Mouse (Mus musculus) ES-CJ7 (cell line): ENCODE results near the gene Tbx20.

Experiments used
- DNase-seq: peaks from one replicate; pipeline ENCODE4 v3.0.0; 2011; ENCODE audit warnings: low read depth, low spot score

Gene Tbx20

DNA sequence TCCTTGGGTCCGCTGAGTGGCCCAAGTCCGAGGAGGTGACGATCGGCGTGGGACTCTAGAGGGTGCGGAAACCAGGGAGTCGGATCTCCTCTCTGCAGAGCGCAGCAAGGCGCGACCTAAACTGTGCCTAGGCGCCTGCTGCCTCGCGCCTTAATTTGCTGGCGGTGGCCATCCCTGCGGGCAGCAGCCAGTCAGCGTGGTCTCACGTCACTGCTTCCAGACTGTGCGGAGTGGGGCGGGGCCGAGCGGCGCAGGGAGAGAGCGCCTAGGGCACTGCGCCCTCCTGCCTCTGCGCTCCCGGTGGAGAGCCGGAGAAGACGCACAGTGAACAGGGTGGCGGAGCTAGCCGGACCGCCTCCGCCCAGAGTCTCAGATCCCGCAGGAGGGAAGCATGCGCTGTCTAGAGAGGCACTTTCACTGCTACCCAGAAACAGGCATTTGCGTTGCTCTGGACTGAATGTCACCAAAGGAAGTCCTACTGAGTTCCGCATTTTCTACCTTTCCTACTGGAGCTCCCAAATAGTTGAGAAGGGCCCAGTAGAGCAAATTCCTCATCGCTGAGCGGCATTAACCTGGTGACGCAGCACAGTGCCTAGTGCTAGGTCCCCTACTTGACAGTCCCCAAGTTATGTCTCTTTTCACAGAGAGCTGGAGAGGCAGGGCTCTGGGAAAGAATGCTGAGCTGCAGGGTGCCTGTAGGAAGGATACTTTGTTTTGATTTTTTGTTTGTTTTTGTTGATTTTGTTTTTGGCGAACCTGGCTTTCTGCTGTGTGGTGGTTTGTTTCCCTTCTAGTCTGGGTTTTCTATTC, at the start of gene Tbx20:
Gene Tbx20 (minus strand): TSS at position 144 of the 810 bp plus-strand sequence.
- peak; percentile 87 for DNase-seq

DNA sequence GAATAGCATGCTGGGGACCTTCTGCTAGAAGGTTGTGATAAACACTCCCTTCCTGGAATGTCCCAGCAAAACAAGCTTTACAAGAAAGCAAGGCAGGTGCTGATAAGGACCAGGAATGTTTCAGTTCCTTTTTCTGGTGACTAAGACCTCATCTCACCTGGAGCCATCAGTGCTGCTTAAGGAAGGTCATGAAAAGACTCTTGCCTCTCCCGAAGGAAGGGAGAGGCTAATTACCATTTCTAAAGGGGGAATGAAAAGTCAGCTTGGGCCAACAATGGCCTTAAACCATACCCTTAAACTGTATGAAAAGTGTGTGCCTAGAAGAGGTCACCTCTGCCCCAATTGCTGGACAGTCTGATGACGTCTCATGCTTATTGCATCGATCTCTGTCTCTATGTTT, 44.4 kb upstream of the Tbx20 start:
- DNase-seq: peak; percentile 89

DNA sequence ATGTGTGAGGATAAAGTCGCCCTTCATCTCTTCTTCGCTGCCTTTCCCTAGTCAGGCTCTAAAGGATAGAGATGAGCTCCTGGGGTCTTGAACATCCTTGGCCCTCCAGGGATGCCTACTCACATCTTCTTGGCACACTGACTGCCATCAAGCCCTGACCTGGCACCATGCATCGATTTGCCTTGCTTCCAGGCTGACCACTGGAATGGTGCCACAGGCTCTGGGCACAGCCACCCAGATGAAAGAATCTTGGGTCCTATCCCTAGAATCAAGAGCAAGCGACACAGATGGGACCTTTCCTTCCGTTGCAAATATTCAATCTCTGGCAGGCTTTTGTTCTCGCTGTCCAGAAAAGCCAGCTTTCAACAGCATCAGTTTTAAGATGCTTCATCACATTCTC, 38.4 kb upstream of the Tbx20 start:
- DNase-seq: no peak

DNA sequence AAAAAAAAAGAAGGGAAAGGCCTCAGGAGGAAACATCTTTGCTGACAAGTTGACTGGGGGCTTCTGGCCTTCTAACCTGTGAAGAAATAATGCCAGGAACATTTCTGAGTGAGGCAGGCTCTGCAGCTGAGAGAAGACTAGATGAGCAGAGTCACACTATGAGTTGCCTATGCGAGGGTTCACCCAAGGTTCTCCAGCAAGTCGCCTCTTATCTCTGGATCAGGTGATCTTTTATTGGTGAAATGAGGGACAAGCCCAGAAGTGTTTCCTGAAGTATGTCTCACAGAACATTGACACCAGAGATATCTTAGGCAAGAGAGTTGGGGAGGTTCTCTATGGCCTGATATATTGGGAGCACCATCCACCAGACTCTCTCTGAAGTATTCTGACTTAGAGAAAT, 18.0 kb upstream of the Tbx20 start:
- DNase-seq: no peak

DNA sequence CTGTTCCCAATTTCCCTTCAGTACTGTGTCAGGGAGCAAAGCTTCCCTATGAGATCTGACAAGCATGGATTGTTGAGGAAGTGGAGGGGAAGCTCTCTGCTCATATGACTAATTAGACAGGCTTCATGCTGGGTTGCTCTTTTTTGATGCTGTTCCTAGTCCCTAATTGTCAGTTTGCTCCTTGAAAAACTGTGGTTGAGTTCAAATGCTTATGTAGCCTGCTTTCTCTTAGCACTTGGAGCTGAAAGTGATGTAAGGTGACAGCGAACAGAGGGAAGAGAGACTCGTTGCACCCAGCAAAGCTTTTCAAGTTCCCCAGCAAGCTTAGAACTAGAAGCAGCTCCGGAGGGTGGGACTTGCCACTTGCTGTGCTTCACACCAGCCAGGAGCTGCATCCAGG, 15.3 kb upstream of the Tbx20 start:
- DNase-seq: no peak

DNA sequence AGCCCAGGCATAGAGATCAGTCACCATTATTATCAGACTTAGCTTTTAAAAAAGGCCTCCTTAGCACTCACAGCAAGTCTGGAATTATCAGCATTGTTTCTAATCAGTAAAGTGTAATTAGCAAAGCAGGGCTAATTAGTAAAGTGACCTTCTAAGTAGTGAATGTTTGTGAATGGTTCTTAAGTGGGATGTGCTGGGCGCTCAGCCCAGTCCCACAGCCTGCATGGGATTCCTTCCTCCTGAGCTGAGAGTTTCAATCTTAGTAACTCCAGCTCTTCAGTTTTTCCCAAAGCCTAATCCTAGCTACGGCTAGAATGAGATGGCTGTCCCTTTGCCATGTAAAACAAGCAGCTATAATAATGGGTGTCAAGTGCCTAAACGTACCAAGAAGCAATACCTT, 8.2 kb upstream of the Tbx20 start:
- no peak for DNase-seq

DNA sequence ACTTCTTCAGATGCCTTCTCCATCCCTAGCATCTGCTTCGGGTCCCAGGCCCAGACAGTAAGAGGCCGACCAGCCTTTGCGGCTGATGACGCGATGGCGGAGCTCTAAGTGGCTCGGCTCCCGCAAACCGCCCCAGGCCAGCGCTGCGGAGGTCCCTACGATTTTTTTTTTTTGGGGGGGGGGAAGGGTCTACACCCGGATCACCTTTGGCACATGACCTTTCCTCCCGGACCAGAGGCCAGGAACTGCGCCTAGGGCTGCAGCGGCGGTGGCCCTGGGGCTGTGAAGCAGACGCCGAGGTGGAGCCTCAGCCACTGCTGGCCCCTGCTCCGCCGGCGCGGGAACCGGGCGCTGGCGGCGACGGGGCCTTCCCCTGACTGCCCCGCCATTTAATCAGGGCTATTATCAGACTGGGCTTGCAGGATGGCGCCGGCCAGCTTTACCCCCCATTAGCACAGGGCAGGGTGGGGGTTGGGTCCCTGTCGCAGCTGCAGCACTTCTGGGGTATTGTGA, 6.9 kb upstream of the Tbx20 start:
- peak; percentile 23 for DNase-seq

DNA sequence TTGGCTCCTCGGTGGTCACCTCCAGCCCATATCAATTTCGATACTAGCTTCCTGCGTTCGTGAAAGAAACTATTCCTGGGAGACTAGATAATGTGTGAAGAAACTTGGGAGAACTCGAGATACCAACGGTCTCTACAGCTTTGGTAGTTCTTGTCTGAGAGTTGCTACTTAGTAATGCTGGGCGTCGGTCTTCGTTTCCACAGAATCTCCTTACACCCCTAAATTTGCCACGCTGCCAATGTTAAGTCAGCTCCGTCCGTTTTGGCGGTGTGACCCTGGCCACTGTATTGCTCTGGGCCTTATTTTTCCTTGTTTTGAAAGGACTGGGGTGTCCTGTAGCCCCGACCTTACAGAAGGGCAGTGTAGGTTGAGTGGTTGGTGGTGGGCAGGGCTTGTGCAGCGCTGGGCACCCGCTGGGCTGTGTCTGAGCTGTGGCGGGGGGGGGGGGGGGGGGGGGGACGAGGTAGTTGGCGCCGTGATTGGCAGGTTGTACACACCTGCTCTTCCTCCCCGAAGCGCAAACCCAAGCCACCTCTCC, 6.4 kb upstream of the Tbx20 start:
- DNase-seq: no peak

DNA sequence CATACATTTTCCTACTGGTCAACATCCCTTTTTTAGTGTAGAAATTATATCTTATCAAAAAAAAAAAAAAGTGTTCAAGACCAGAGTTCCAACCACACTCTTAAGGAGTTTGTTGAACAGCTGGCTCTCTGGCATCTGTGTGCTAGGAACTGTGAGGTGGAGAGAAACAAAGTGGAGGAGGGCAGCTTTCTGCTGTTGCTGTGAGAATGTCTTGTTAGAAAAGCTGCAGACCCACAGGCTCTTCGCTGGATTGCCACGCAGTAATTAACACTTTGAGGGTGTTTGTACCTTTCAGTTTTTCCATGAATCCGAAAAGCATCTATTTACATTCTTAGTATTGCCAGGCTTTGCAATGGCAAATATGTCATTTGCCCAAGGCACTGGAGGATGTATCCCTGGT, 5.9 kb upstream of the Tbx20 start:
- no peak for DNase-seq

DNA sequence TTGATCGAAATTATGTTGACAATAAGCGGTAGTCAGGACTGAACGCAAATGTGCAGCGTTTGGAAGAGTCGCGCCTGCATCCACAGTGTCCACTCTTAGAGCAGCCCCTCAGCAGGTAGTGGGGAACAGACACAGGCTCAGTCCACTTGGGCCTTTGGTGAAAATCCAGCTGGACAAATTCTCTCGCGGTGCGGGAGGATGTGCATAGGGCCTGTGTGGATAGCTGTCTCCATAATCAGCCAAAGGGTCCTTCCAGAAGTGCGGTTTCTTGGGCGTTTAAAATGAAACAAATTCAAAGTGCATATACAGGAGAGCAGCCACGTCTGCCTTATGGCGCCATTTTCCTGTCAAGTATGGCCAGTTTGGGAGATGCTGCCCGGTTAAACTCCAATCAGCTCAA, 4.5 kb upstream of the Tbx20 start:
- no peak for DNase-seq

DNA sequence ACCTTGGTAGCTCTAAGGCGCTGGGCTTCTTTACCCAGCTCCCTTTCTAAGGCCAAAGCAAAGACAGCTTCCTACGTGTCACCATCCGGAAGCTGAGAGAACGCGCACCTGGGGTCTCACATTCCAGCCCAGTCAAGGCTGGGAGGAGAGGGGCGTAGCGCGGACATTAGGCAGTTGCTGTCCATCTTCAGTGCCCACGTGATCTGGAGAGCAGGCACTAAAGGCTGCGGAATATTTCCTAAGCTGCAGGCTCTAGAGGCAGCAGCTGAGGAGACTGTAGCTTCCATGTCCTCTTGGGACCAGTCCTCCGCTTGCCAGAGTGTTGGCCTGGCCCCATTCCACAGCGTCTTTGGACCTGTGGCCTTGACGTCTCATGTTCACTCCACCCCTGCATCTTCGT, 3.9 kb upstream of the Tbx20 start:
- DNase-seq: peak; percentile 34

DNA sequence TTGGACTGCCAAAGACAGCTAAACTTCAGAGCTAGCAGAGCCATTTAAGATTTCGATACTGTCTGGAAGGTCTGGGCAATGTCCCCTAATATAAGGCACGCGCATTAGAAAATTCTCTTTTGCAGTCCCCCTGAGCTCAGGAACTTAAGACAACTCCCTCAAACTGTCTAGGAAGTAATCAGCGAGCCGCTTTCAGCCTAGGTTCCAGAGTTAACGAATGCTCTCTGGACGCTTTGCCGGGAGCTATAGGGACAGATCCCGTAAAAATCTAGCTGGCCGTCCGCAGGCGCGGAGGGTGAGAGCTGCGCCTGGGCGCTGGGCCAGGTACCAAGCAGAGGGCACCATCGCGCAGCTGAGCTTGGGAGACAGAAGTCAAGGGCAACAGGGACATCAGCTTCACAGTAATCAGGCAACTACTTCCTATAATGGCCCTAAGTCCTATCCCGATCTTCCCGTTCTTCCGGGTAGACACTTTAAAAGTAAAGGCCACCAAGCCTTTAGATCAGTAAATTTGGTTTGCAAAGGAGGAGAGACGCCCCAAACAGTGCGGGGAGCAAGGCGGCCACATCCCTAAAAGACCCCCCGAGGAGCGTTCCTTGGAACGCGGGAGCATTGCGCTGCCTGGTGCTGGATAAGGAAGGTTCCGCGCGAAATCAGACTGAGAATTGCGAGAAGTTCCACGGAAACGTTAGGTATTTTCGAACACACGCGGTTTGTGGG, 3.2 kb upstream of the Tbx20 start:
- peak; percentile 25 for DNase-seq

DNA sequence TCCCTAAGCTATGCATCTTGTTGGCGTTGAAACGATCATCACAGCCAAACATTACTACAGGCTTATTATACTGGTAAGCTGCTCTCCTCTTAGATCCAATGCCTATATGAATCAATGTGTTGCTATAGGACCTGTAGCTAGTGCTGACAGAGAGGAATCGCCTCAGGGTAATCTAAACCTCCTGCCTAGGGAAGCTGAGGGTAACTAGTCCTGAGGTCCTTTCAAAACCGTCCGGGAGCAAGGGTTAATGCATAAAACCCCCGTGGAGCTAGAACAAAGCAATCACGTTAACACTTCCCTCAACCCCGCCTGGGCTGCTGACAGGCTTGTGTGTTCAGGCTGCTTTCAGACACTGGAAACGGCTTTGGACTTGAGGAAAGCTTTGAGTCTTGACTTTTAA, 2.4 kb upstream of the Tbx20 start:
- DNase-seq: peak; percentile 95

DNA sequence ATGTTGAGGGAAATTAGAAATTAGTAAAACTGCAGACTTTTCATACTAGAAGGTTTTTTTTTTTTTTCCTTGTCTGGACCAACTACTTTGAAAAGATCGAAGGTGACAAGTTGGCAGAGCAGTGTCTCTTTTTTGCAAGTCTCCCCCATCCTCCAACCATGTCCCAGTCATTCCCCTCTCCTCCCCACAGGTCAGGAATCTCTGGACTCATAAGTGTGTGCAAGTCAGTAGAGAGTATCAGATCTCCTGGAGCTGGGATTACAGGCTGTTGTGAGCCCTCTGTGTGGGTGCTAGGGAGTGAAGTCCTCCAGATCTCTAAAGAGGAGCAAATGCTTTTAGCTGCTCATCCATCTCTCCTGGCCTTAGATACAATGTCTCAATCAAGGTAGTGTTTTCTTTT, 1.5 kb upstream of the Tbx20 start:
- DNase-seq: no peak

DNA sequence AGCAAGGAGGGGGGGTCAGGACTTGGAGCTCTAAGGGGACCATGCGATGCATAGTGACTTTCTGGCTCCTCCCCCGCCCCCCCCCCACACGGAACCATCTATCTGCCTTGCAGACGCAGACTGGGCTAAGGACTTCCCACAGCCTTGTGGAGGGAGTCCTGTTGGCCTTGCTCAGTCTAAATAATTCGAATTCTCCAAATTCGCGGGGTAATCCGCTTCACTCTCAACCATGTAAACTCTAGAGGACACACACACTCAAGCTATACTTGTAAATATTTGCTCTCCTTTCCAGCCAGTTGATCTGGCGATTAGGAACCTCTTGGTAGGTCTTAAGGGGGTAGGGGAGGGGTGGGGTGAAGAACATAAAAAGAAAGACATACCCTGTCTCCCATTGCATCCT, 898 bp upstream of the Tbx20 start:
- no peak for DNase-seq

DNA sequence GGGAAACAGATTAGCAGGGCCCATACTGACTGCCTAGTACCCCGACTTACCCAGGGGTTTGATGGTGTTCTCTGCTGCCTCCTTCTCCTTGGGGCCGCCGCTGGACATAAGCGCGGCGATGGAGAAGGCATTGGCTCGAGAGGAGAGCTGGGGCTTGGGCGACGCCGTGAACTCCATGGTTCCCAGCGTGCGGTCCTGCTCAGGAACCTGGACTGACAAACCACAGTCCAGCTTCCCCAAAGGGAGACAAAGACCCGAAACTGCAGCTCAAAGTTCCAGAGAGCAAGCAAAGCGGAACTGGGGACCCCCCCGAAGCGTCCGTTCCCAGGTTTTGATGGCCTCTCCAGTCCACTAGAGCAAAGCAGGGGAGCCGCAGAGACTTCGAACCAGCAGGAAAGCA, 434 bp downstream of the Tbx20 start:
- DNase-seq: no peak

DNA sequence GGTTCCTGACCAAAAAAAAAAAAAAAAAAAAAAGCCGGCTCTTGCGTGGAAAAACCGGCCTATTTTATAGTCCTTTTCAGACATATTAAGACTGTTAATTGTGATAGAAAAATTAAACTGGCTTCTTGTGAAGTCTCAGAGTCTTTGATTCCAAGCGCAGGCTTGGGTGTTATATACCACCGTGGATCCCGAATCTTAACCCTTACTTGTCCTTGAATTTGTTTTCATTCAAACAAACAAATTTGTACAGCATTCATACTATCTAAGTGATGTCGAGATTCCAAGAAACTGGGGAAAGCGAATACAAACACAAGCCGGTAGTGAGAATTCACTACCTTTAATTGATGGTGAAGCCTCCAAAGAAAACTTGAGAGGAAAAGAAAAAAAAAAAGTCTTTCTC, 932 bp downstream of the Tbx20 start:
- DNase-seq: no peak

DNA sequence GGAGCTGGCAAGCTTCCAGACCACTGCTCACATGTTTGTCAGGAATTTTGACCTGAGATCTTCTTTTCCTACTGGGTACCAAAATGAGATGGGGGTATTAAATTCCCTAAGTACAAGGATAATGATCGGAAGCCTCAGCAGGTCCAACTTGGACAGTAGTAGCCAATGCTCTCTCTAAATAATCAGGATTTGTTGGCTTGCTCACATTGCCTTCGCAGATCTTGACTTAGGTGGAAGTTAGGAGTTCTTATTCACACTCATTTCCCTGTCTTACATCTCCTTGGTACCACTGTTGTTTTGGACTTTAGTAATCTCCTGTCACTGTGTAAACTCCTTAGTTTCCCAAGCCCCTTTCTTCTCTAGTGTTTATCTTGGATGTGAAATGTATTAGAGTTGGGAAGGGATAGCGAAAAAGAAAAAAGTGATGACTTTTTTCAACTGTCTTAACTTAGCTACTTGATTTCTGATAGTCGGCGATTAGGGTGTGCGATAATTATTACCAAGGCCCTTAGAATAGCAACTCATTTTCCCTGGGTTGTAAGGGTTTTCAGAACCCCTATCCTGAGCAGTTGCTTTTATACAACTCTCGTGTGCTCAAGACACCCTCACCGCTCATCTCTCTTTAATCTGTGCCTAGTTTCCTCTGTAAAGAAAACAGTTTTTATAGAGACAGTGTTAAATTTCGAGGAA, 1.5 kb downstream of the Tbx20 start:
- no peak for DNase-seq

DNA sequence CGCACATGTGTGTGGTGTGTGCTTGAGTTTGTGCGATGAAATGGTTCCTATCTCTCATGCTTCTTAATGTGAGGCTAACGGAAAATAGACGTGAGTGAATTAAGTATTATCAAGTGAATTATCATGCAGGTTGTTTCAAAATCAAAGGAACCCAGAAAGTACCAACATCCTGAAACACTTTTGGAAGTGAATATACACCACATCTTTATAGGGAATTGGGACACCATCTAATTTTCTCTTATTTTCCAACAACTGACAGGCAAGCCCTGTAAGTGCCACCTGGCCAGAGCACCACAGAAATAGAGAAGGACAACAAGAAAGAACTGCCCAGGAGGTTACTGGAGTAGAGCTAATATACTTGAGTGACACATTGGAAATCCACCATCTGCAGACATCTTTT, 2.4 kb downstream of the Tbx20 start:
- no peak for DNase-seq

DNA sequence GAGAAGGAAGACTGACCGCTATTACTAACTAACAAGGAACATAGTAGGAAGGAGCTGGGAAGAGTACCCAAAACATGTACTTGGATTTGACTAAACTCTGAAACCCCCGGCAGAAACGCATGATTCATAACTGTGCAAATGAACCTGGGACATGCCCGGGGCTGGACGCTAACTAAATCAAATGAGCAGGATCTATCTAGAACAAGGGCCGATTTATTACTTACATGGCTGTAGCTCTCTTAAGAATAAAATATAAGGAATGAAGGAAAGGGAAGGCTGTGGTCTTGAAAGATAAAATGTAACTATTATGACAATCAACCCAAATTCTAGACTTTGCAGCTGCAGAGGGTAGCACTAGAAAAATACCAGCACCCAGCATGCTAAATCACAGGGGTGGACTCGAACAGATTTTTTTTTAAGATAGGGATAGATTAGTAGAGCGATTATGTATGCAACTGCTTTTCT, 3.1 kb downstream of the Tbx20 start:
- no peak for DNase-seq

DNA sequence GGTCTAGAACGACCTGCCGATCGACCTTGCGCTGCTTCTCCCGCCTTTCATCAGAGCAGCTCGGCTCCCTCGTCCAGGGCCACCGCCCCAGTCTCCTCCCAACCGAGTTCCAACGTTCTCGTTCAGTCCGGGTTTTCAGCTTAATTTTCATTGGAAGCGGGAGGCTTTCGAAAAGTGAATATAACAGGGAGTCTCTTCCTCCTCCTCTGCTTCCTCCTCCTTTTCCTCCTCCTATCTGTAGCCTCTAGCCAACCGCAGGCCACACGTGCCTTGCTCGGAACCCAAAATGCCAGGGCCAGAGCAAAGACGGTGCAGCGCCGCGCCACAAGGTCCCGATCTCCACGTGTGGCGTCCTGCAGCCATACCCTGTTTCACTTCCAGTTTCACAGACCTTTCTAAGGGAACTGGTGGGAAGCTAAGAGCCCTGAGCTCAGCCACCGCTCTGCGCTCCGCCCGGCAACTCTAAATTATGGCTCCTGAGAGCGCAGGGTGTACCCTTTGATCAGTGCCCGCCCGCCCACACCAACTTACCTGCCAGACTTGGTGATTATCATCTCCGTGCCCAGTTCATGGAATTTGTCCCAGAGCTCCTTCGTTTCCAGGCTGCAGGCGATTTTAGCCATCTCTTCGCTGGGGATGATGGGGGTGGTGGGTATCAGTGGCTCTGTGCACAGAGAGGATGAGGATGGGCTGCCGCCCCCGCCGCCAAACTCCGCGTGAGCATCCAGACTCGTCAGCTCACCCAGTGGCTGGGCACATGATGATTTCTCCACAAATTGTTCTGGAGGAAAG, 3.8 kb downstream of the Tbx20 start:
- DNase-seq: peak; percentile 49
